Mouse (Mus musculus) forebrain, embryonic 11.5 days (tissue): ENCODE data around the gene Rdh9. TPM values are rescaled to one million over a fixed set of nuclear protein-coding genes. Genes with fewer than 3 reads are reported as not detected.
A peak's percentile ranks its signal among the peaks of the same experiment; 100 is the strongest.

Experiments
- ATAC-seq: fragments of 200-750 bp; cut with Nextera tagmentation; replicated peaks from 2 replicates; pipeline ENCODE4 v1.8.0; 2017; ENCODE audit warnings: moderate TSS enrichment; ENCODE audit not compliant: low FRiP score
- DNase-seq: peaks from one replicate; pipeline ENCODE4 v3.0.0-alpha.2; 2017; ENCODE audit warnings: low spot score
- H3K27ac ChIP-seq: fragments of 300-500 bp; sonication (generic); 2 replicates; pipeline ENCODE4 v1.5.1; 2014; ENCODE audit warnings: low read depth, low read length
- H3K27me3 ChIP-seq: fragments of 300-500 bp; sonication (generic); 2 replicates; pipeline ENCODE4 v1.6.1; 2014; ENCODE audit warnings: mild to moderate bottlenecking, low read length, mixed read lengths; ENCODE audit not compliant: control insufficient read depth, insufficient read depth
- H3K36me3 ChIP-seq: fragments of 300-500 bp; sonication (generic); 2 replicates; pipeline ENCODE4 v1.6.1; 2014; ENCODE audit warnings: mild to moderate bottlenecking, low read length, moderate library complexity, mixed read lengths; ENCODE audit not compliant: control insufficient read depth, insufficient read depth
- H3K4me1 ChIP-seq: fragments of 300-500 bp; sonication (generic); replicated peaks from 2 replicates; pipeline ENCODE4 v1.6.1; 2014; ENCODE audit warnings: low read length, mixed read lengths; ENCODE audit not compliant: control insufficient read depth, insufficient read depth
- H3K4me2 ChIP-seq: fragments of 300-500 bp; sonication (generic); 2 replicates; pipeline ENCODE4 v1.6.1; 2014; ENCODE audit warnings: low read depth, mild to moderate bottlenecking, low read length, moderate library complexity, mixed read lengths; ENCODE audit not compliant: severe bottlenecking
- H3K4me3 ChIP-seq: fragments of 300-500 bp; sonication (generic); 2 replicates; pipeline ENCODE4 v1.5.1; 2014; ENCODE audit warnings: low read depth, low read length
- H3K9ac ChIP-seq: fragments of 300-500 bp; sonication (generic); 2 replicates; pipeline ENCODE4 v1.6.1; 2014; ENCODE audit warnings: low read length
- H3K9me3 ChIP-seq: fragments of 300-500 bp; sonication (generic); 2 replicates; pipeline ENCODE4 v1.6.1; 2016; ENCODE audit warnings: low read length, mixed read lengths; ENCODE audit not compliant: control insufficient read depth
- WGBS: fragments of 180-500 bp; shearing (Covaris S2); extraction: QIAGEN DNeasy Blood & Tissue Kit; methylation state at CpG from one replicate; pipeline ENCODE4 v1.1.7; 2014; 5-methylcytosine and 5-hydroxymethylcytosine counted together
- polyA plus RNA-seq: library from polyadenylated mRNA; unstranded; fragments of >200 nt; fragmentation: Nextera tagmentation; extraction: Ambion mirVana; gene quantifications from 2 replicates; pipeline ENCODE4 v1.2.1, GENCODE M21; 2014

Rdh9 gene
- polyA plus RNA-seq, 1 experiment from 2014 or later = not detected

DNA sequence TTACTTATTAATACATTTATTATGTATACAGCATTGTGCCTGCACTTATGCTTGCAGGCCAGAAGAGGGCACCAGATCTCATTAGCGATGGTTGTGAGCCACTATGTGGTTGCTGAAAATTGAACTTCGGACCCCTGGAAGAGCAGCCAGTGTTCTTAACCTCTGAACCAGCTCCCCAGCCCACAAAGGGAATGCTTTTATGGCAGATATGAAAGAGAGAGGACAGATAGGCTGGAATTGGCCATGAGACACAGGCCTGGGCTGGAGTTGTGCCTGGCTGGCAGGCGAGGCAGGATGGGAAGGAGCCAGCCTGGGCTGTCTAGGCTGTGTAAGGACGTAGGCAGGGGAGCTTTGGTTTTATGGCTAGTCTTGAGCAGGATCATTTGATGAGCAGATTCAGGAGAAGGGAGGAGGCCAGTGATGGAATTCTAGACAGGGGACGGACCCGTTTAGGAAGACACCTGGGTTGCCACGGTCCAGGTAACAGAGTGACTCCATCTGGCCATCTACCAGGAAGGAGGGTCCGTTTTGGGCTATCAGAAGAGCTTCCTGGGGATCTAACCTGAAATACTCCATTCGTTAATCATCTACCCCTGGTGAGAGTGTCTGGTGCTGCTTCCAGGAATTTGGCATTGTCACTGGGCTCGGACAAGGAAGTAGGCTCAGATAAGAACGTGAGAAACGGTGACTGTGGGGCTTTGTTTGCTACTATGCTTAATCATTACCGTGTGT, 37.9 kb upstream of the Rdh9 start:
- WGBS = 52% methylated on average over 13 of the region's 13 CpGs
- DNase-seq (peak; percentile 68), ATAC-seq (no peak)
- Histone ChIP-seq H3K36me3 (peaks cover 16% of the 10 kb centered on the region), H3K4me1 (no peaks in the 10 kb centered on the region), H3K9me3 (no peaks in the 10 kb centered on the region), H3K9ac (no peak overlapping the region), H3K4me2 (no peak overlapping the region), H3K27me3 (no peaks in the 10 kb centered on the region), H3K4me3 (no peak overlapping the region), H3K27ac (no peak overlapping the region)

DNA sequence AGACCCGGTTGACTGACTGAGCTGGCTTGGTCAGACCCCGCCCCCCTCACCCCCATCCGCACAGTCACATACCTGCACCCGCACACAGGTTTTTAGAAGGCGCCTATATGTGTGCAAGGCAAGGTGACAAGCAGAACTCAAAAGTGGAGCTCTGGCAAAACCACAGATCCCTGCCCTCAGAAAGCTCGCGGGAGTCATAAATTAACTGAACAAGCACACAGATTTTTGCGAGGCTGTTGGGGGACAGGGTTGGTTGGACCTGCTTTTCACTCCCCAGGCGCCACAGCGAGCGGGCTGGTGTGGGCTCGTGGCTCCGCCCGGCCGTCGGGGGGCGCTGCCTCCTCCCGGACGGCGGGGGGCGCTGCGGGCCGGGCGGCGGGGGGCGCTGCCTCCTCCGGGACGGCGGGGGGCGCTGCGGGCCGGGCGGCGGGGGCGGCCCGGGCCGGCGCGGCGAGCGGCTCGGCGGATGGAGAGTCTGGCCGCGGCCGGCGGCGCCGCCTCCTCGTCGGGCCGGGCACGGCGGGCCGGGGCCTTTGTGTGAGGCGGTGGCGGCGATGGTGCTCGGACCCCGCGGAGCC, 37.0 kb upstream of the Rdh9 start, which contains the start of gene Zbtb39:
TSS of gene Zbtb39 (plus strand) at position 456 of the 578 bp plus-strand sequence.
- Histone ChIP-seq H3K36me3 (peaks cover 21% of the 10 kb centered on the region), H3K4me2 (peak within 1 kb of the TSS; percentile 71), H3K9ac (peak within 1 kb of the TSS; percentile 94), H3K4me3 (peak within 1 kb of the TSS; percentile 97), H3K27ac (peak within 1 kb of the TSS; percentile 58), H3K4me1 (no peaks in the 10 kb centered on the region), H3K9me3 (no peaks in the 10 kb centered on the region), H3K27me3 (no peaks in the 10 kb centered on the region)
- DNase-seq = peak; percentile 88
- 2% methylated on average over 47 of the region's 61 CpGs for WGBS
- peak; percentile 84 for ATAC-seq

DNA sequence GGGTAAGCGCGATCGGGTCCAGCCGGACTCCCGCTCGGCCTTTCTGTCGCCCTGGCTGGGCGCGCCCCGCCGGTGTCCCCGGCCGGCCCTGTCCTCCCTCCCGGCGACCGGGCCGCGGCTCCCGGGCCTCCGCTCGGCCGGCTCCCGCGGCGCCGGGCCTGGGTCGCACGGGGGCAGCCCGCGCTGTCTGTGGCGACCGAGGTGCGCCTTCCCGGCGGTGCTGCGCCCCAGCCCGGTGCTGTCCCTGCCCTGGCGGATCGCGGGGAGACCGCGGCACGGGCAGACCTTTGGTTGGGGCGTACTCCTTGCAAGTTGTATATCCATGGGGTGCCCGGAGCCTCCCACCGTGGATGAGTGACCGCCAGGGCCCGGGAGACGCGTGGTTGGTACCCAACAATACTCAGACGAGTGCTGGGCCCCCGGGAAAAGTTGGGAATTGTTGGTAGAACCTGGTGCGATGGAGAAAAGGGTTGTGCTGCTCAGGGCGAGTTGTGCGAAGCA, 36.5 kb upstream of the Rdh9 start:
- ATAC-seq = no peak; the same call in none of the 2 replicates
- H3K9ac ChIP-seq = peak overlapping the region; percentile 94
- WGBS = under 1% methylated on average over 53 of the region's 55 CpGs
- H3K27me3 ChIP-seq = no peaks in the 10 kb centered on the region
- peak overlapping the region; percentile 71 for H3K4me2 ChIP-seq
- H3K4me1 ChIP-seq = no peaks in the 10 kb centered on the region
- no peaks in the 10 kb centered on the region for H3K9me3 ChIP-seq
- peak; percentile 79 for DNase-seq
- H3K36me3 ChIP-seq = peaks cover 25% of the 10 kb centered on the region
- H3K4me3 ChIP-seq = peak overlapping the region; percentile 97
- H3K27ac ChIP-seq = peak overlapping the region; percentile 58

DNA sequence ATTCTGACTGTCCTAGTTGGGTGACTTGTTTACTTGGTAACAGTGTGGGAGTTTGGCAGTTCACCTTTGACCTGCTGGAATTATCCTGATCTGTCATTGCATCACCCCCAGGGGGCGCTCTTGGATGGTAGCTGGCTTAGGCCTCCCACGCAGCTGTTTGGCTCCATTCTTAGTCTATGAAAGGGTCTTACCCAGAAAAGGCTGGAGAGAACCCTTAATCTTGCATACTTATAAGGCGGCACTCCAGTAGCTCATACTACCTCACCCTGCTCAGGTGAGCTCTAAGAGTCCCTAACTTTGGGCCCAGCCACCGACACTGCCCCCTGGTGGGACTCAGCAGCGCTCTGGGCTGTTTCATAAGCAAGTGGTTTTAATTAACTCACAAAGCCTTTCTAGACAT, 31.5 kb upstream of the Rdh9 start:
- DNase-seq (peak; percentile 72), ATAC-seq (0 out of 2 replicates have a peak, but pooled peaks have one; percentile 16)
- H3K27ac ChIP-seq = no peak overlapping the region
- H3K9me3 ChIP-seq = no peaks in the 10 kb centered on the region
- peaks cover 28% of the 10 kb centered on the region for H3K36me3 ChIP-seq
- H3K9ac ChIP-seq = no peak overlapping the region
- whole genome bisulfite sequencing = 66% methylated on average over 5 of the region's 5 CpGs
- no peak overlapping the region for H3K4me3 ChIP-seq
- H3K4me2 ChIP-seq = no peak overlapping the region
- H3K4me1 ChIP-seq = no peaks in the 10 kb centered on the region
- no peaks in the 10 kb centered on the region for H3K27me3 ChIP-seq

DNA sequence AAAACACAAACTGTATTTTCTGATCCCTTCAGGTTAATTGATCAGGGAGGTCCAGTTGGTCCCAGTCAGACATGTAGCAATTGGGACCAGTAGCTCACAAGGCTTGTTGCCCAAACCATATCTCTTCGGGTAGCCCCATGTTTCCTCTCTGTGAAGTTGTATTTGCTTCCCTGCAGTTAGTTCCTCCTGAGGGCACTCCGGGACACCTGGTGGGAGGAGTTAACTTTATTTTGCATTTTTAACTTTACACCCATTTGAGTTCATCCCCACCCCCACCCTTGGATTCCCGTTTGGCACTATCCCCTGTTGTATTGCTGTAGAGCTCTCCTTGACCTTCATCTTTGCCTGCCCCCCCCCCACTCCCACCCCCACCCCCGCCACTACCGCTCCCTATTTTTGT, 30.3 kb upstream of the Rdh9 start:
- peaks cover 28% of the 10 kb centered on the region for H3K36me3 ChIP-seq
- H3K27ac ChIP-seq = no peak overlapping the region
- ATAC-seq = no peak
- H3K4me2 ChIP-seq = no peak overlapping the region
- no peak overlapping the region for H3K9ac ChIP-seq
- no peak overlapping the region for H3K4me3 ChIP-seq
- H3K9me3 ChIP-seq = no peaks in the 10 kb centered on the region
- H3K4me1 ChIP-seq = no peaks in the 10 kb centered on the region
- 89% methylated on average over 5 of the region's 5 CpGs for WGBS
- DNase-seq = no peak
- no peaks in the 10 kb centered on the region for H3K27me3 ChIP-seq

DNA sequence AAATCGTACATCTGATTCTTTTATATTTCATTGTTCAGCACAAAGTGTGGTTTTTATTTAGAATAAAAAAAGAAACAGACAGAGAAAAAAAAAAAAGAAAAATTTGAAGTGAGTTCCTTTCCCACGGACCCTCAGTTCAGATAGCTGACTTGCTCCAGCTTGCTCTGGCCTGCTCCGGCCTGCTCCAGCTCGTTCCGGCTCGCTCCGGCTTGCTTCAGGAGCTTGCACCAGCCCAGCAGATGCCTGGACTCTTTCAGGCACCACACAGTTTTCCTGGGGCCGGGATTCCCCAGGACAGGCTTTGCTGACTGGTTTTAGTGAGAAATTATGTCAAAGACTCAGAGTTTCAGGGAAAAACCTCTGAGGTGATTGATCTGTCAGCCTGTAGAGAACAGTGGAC, 28.9 kb upstream of the Rdh9 start:
- H3K36me3 ChIP-seq = peaks cover 22% of the 10 kb centered on the region
- DNase-seq (no peak), ATAC-seq (no peak)
- H3K4me2 ChIP-seq = no peak overlapping the region
- H3K9me3 ChIP-seq = no peaks in the 10 kb centered on the region
- no peak overlapping the region for H3K9ac ChIP-seq
- H3K4me3 ChIP-seq = no peak overlapping the region
- 90% methylated on average over 8 of the region's 8 CpGs for WGBS
- no peaks in the 10 kb centered on the region for H3K4me1 ChIP-seq
- H3K27me3 ChIP-seq = no peaks in the 10 kb centered on the region
- H3K27ac ChIP-seq = no peak overlapping the region

DNA sequence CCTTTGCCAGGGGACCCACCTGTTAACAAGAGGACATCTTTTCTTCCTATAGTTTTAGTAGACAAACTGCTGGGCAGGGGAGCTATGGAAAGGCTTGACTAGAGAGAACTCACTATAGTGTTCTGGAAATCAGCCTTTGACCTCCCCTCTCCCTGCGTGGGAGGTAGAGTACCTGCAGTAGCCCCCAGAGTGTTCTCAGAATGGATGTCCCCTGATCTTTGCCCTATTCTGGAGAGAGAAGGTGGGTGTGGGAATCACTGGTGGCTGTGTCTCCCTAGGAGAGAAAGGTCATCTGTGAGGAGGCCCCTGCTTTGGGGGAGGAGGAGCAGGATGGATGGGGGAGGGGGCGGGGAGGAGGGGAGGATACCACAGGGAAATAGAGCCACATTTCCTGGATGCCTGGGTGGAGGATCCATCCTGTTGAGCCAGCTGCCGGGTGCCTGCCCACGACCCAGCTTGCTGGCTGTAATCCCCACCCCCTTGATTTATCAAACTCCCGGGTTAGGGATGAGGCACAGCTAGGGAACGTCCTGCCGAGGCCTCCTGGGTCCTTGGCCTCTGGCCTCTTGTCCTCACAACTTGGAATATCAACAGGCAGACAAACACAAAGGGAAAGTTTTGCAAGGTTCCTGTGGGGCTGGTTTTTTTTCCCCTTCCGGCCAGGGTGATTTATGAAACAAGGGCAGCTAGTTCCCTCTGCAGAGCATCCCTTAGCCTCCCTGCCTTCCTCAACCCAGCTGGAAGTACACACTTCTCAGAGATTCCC, 27.2 kb upstream of the Rdh9 start:
- Histone ChIP-seq H3K27me3 (no peaks in the 10 kb centered on the region), H3K4me2 (no peak overlapping the region), H3K4me3 (no peak overlapping the region), H3K9ac (no peak overlapping the region), H3K9me3 (no peaks in the 10 kb centered on the region), H3K36me3 (peaks cover 7% of the 10 kb centered on the region; the same call in 1 of the 2 replicates), H3K27ac (no peak overlapping the region), H3K4me1 (no peaks in the 10 kb centered on the region)
- WGBS = 18% methylated on average over 8 of the region's 8 CpGs
- ATAC-seq (no peak), DNase-seq (no peak)

DNA sequence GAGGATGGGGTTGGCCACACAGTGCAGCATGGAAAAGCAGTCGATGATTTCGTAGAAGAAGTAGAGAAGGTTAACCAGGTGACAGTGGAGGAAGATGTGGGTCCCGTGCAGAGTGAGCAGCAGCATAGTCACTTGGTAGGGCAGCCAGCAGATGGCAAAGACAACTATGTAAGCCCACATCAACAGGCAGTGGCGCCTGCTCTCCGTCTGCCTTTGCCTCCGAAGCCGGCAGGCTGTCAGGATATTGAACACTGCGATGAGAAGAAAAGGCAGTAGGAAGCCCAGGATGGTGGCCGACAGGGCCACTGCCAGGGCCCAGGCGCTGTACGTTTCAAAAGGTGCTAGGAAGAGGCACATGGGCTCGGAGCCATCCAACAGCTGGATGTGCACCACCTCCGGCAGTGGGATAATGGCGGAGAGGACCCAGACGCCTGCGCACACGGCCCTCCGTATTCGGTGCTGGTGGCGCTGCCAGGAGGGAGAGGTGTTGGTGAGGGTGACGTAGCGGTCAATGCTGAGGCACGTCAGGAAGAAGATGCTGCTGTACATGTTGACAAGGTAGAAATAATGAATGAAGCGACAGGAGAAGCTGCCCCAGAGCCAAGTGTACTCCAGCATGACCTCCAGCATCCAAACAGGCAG, 25.9 kb upstream of the Rdh9 start:
- no peak for ATAC-seq
- no peaks in the 10 kb centered on the region for H3K9me3 ChIP-seq
- H3K9ac ChIP-seq = no peak overlapping the region
- no peaks in the 10 kb centered on the region for H3K27me3 ChIP-seq
- no peaks in the 10 kb centered on the region for H3K4me1 ChIP-seq
- peak overlapping the region; percentile 16; the same call in 1 of the 2 replicates for H3K4me2 ChIP-seq
- WGBS = 58% methylated on average over 24 of the region's 24 CpGs
- DNase-seq = no peak
- peaks cover 3% of the 10 kb centered on the region; the same call in 1 of the 2 replicates for H3K36me3 ChIP-seq
- no peak overlapping the region for H3K27ac ChIP-seq
- no peak overlapping the region for H3K4me3 ChIP-seq
